Mouse (Mus musculus) MEL (cell line): ENCODE measurements around the gene Dennd4a. TPM values are rescaled to one million over a fixed set of nuclear protein-coding genes. Genes with fewer than 3 reads are reported as not detected.

Experiments
- DNase-seq: peaks from one replicate; pipeline ENCODE4 v3.0.0; 2011; ENCODE audit warnings: low read depth, low spot score
- H3K27ac ChIP-seq: 2 replicates; pipeline ENCODE4 v1.5.1; 2012; ENCODE audit warnings: low read depth, mild to moderate bottlenecking, control low read depth, low read length, moderate library complexity; ENCODE audit not compliant: control insufficient read depth
- H3K27me3 ChIP-seq, 2 experiments: fragments of 150-350 bp in 1 of 2; sonication (generic) in 1 of 2; 2 replicates each; pipeline ENCODE4 v1.6.1; 2012; ENCODE audit warnings: low read length in 2 of 2, mild to moderate bottlenecking in 2 of 2, improper control_type of control experiment in 1 of 2, moderate library complexity in 1 of 2; ENCODE audit not compliant: insufficient read depth in 2 of 2, control insufficient read depth in 1 of 2
- H3K36me3 ChIP-seq, 2 experiments: 2 replicates each; pipeline ENCODE4 v1.6.1; 2012 to 2014; ENCODE audit warnings: low read length in 2 of 2, improper control_type of control experiment in 1 of 2, inconsistent platforms in 1 of 2, mild to moderate bottlenecking in 1 of 2; ENCODE audit not compliant: insufficient read depth in 2 of 2, control insufficient read depth in 1 of 2
- H3K4me1 ChIP-seq, 2 experiments: fragments of 150-350 bp in 1 of 2; sonication (generic) in 1 of 2; 2 replicates each; pipeline ENCODE4 v1.6.1; 2012; ENCODE audit warnings: low read length in 2 of 2, improper control_type of control experiment in 1 of 2, mild to moderate bottlenecking in 1 of 2; ENCODE audit not compliant: insufficient read depth in 2 of 2, control insufficient read depth in 1 of 2
- H3K4me3 ChIP-seq, 2 experiments: fragments of 150-350 bp in 1 of 2; sonication (generic) in 1 of 2; 2 replicates each; pipeline ENCODE4 v1.5.1; 2012; ENCODE audit warnings: low read depth in 2 of 2, low read length in 2 of 2, mild to moderate bottlenecking in 2 of 2, moderate library complexity in 2 of 2, control low read depth in 1 of 2, improper control_type of control experiment in 1 of 2; ENCODE audit not compliant: control insufficient read depth in 1 of 2, insufficient read depth in 1 of 2
- H3K79me2 ChIP-seq: 2 replicates; pipeline ENCODE4 v1.6.1; 2012; ENCODE audit warnings: mild to moderate bottlenecking, low read length, moderate library complexity; ENCODE audit not compliant: control insufficient read depth, poor library complexity, insufficient read depth
- H3K9ac ChIP-seq: 2 replicates; pipeline ENCODE4 v1.6.1; 2012; ENCODE audit warnings: low read depth, mild to moderate bottlenecking, control low read depth, low read length, moderate library complexity; ENCODE audit not compliant: control insufficient read depth, poor library complexity, severe bottlenecking
- H3K9me3 ChIP-seq: fragments of 150-350 bp; sonication (generic); replicated peaks from 2 replicates; pipeline ENCODE4 v1.6.1; 2012; ENCODE audit warnings: mild to moderate bottlenecking, low read length, improper control_type of control experiment, moderate library complexity; ENCODE audit not compliant: insufficient read depth
- CHD1 ChIP-seq: IDR thresholded peaks from 2 replicates; pipeline ENCODE4 v1.6.1; 2012; ENCODE audit warnings: low read depth, mild to moderate bottlenecking, inconsistent platforms, low read length, improper control_type of control experiment
- CHD2 ChIP-seq: IDR thresholded peaks from 2 replicates; pipeline ENCODE4 v1.6.1; 2011; ENCODE audit warnings: low read length, improper control_type of control experiment
- CTCF ChIP-seq, 3 experiments: IDR thresholded peaks in 2 of 3; conservative IDR thresholded peaks in 1 of 3; 2 replicates each; pipeline ENCODE4 v1.5.1; 2011 to 2012; ENCODE audit warnings: low read length in 3 of 3, low read depth in 2 of 3, mild to moderate bottlenecking in 2 of 3, improper control_type of control experiment in 1 of 3, inconsistent platforms in 1 of 3, mixed read lengths in 1 of 3, moderate library complexity in 1 of 3; ENCODE audit not compliant: control insufficient read depth in 1 of 3, insufficient read depth in 1 of 3, poor library complexity in 1 of 3, severe bottlenecking in 1 of 3
- ELF1 ChIP-seq: IDR thresholded peaks from 2 replicates; pipeline ENCODE4 v1.6.1; 2014; ENCODE audit warnings: low read depth, mild to moderate bottlenecking, inconsistent platforms, low read length, improper control_type of control experiment, moderate library complexity
- EP300 ChIP-seq, 2 experiments: IDR thresholded peaks; 2 replicates each; pipeline ENCODE4 v1.6.1; 2011; ENCODE audit warnings: improper control_type of control experiment in 2 of 2, low read length in 2 of 2, low read depth in 1 of 2, mild to moderate bottlenecking in 1 of 2
- GABPA ChIP-seq: IDR thresholded peaks from 2 replicates; pipeline ENCODE4 v1.6.1; 2012; ENCODE audit warnings: low read depth, mild to moderate bottlenecking, inconsistent platforms, low read length, improper control_type of control experiment, moderate library complexity
- GATA1 ChIP-seq: IDR thresholded peaks from 2 replicates; pipeline ENCODE4 v1.6.1; 2011; ENCODE audit warnings: low read depth, low read length, improper control_type of control experiment
- HCFC1 ChIP-seq: IDR thresholded peaks from 2 replicates; pipeline ENCODE4 v1.6.1; 2012; ENCODE audit warnings: low read depth, mild to moderate bottlenecking, inconsistent platforms, low read length, improper control_type of control experiment, moderate library complexity
- JUND ChIP-seq: IDR thresholded peaks from 2 replicates; pipeline ENCODE4 v1.6.1; 2011; ENCODE audit warnings: low read depth, mild to moderate bottlenecking, improper control_type of control experiment, low read length
- KAT2A ChIP-seq: conservative IDR thresholded peaks from 2 replicates; pipeline ENCODE4 v1.6.1; 2012; ENCODE audit warnings: low read depth, low read length, improper control_type of control experiment, inconsistent platforms
- MAFK ChIP-seq: IDR thresholded peaks from 2 replicates; pipeline ENCODE4 v1.6.1; 2011; ENCODE audit warnings: low read depth, mild to moderate bottlenecking, low read length, improper control_type of control experiment, borderline replicate concordance
- MAZ ChIP-seq: IDR thresholded peaks from 2 replicates; pipeline ENCODE4 v1.6.1; 2012; ENCODE audit warnings: low read depth, mild to moderate bottlenecking, inconsistent platforms, low read length, improper control_type of control experiment
- MEF2A ChIP-seq: IDR thresholded peaks from 2 replicates; pipeline ENCODE4 v1.6.1; 2014; ENCODE audit warnings: low read depth, mild to moderate bottlenecking, inconsistent platforms, low read length, improper control_type of control experiment; ENCODE audit not compliant: poor library complexity, insufficient replicate concordance, severe bottlenecking; ENCODE audit errors: extremely low read depth
- MXI1 ChIP-seq: IDR thresholded peaks from 2 replicates; pipeline ENCODE4 v1.6.1; 2011; ENCODE audit warnings: mild to moderate bottlenecking, low read depth, low read length, improper control_type of control experiment
- MYB ChIP-seq: IDR thresholded peaks from 2 replicates; pipeline ENCODE4 v1.6.1; 2011; ENCODE audit warnings: mild to moderate bottlenecking, low read depth, low read length, improper control_type of control experiment
- NRF1 ChIP-seq: IDR thresholded peaks from 2 replicates; pipeline ENCODE4 v1.6.1; 2014; ENCODE audit warnings: low read depth, mild to moderate bottlenecking, inconsistent platforms, low read length, improper control_type of control experiment, moderate library complexity; ENCODE audit not compliant: poor library complexity, insufficient read depth, severe bottlenecking
- POLR2A ChIP-seq, 2 experiments: IDR thresholded peaks; 2 replicates each; pipeline ENCODE4 v1.6.1; 2011 to 2012; ENCODE audit warnings: low read length in 2 of 2, mild to moderate bottlenecking in 2 of 2, control low read depth in 1 of 2, improper control_type of control experiment in 1 of 2, low read depth in 1 of 2, moderate library complexity in 1 of 2; ENCODE audit not compliant: control insufficient read depth in 1 of 2, insufficient read depth in 1 of 2, poor library complexity in 1 of 2
- POLR2AphosphoS2 ChIP-seq: IDR thresholded peaks from 2 replicates; pipeline ENCODE4 v1.6.1; 2011; ENCODE audit warnings: low read length, improper control_type of control experiment
- POLR2AphosphoS5 ChIP-seq: IDR thresholded peaks from 2 replicates; pipeline ENCODE4 v1.6.1; 2012; ENCODE audit warnings: low read depth, borderline replicate concordance, mild to moderate bottlenecking, inconsistent platforms, low read length, moderate library complexity, mixed read lengths
- RAD21 ChIP-seq: IDR thresholded peaks from 2 replicates; pipeline ENCODE4 v1.6.1; 2011; ENCODE audit warnings: mild to moderate bottlenecking, low read depth, low read length, improper control_type of control experiment
- RCOR1 ChIP-seq: IDR thresholded peaks from 2 replicates; pipeline ENCODE4 v1.6.1; 2012; ENCODE audit warnings: low read depth, mild to moderate bottlenecking, inconsistent platforms, low read length, improper control_type of control experiment
- SIN3A ChIP-seq: IDR thresholded peaks from 2 replicates; pipeline ENCODE4 v1.6.1; 2012; ENCODE audit warnings: low read length, improper control_type of control experiment, inconsistent platforms
- SMC3 ChIP-seq: IDR thresholded peaks from 2 replicates; pipeline ENCODE4 v1.6.1; 2011; ENCODE audit warnings: low read depth, low read length, improper control_type of control experiment
- TAL1 ChIP-seq: IDR thresholded peaks from 2 replicates; pipeline ENCODE4 v1.6.1; 2012; ENCODE audit warnings: mild to moderate bottlenecking, inconsistent platforms, low read length, moderate library complexity, mixed read lengths
- TCF12 ChIP-seq: IDR thresholded peaks from 2 replicates; pipeline ENCODE4 v1.6.1; 2014; ENCODE audit warnings: low read depth, mild to moderate bottlenecking, inconsistent platforms, low read length, improper control_type of control experiment, moderate library complexity
- UBTF ChIP-seq: IDR thresholded peaks from 2 replicates; pipeline ENCODE4 v1.6.1; 2012; ENCODE audit warnings: low read depth, mild to moderate bottlenecking, inconsistent platforms, low read length, improper control_type of control experiment, moderate library complexity, borderline replicate concordance; ENCODE audit not compliant: insufficient read depth
- USF1 ChIP-seq: IDR thresholded peaks from 2 replicates; pipeline ENCODE4 v1.6.1; 2014; ENCODE audit warnings: low read depth, mild to moderate bottlenecking, inconsistent platforms, low read length, improper control_type of control experiment, moderate library complexity
- USF2 ChIP-seq, 2 experiments: IDR thresholded peaks; 2 replicates each; pipeline ENCODE4 v1.6.1; 2011 to 2012; ENCODE audit warnings: improper control_type of control experiment in 2 of 2, low read length in 2 of 2, borderline replicate concordance in 1 of 2, inconsistent platforms in 1 of 2, low read depth in 1 of 2, mild to moderate bottlenecking in 1 of 2; ENCODE audit not compliant: insufficient read depth in 1 of 2
- ZC3H11A ChIP-seq: IDR thresholded peaks from 2 replicates; pipeline ENCODE4 v1.6.1; 2012; ENCODE audit warnings: low read depth, mild to moderate bottlenecking, inconsistent platforms, low read length, improper control_type of control experiment
- ZKSCAN1 ChIP-seq: IDR thresholded peaks from 2 replicates; pipeline ENCODE4 v1.6.1; 2012; ENCODE audit warnings: low read depth, mild to moderate bottlenecking, inconsistent platforms, low read length, improper control_type of control experiment, moderate library complexity
- polyA plus RNA-seq, 2 experiments: library from polyadenylated mRNA; stranded (reverse) in 1 of 2; unstranded in 1 of 2; fragments of >175 nt in 1 of 2; fragments of >200 nt in 1 of 2; gene quantifications; 2 replicates each; pipeline versions ENCODE4 v1.2.1 to v1.2.4; 2012; ENCODE audit warnings: low replicate concordance in 2 of 2, low read depth in 1 of 2; ENCODE audit not compliant: insufficient read length in 2 of 2, insufficient read depth in 1 of 2, missing spikeins in 1 of 2
- total RNA-seq: library from RNA; depleted of rRNA; stranded (reverse); fragments of 300-350 nt; gene quantifications from 2 replicates; pipeline ENCODE4 v1.2.3, GENCODE M21; 2012

The Dennd4a gene
- total and polyA plus RNA-seq, 3 experiments: 7.7 to 74.8 (median 24.9) TPM

DNA sequence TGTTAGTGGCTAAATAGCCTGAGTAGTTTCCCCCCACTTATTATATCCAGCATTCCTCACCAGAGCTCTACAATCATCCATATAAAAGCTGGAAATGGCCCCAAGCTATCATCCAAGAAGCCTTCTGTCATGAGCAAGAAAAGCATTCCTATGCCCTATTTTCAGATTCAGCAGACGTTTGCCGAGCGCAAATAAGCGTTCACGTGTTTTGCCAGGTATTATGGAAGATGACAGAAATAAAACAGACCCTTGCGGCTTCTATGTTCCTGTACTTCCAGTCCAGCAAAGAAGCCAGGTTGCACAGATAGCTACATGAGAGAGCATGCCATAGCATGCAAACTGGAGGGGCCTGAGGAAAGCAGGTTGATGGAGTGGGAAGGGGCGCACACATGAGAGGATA lies 23.1 kb upstream of the Dennd4a start:
- TF ChIP-seq CHD2 (no peak), USF1 (no peak)
- H3K36me3 ChIP-seq: peaks cover 0 to 35% of the 10 kb centered on the region in 2 experiments; a peak in 2 of 4 replicates
- peaks cover 26 to 27% of the 10 kb centered on the region in 2 experiments for H3K4me1 ChIP-seq
- no peak overlapping the region for H3K4me3 ChIP-seq
- H3K9ac ChIP-seq: no peak overlapping the region
- DNase-seq: no peak
- H3K79me2 ChIP-seq: no peaks in the 10 kb centered on the region; the same call in 1 of the 2 replicates
- no peaks in the 10 kb centered on the region for H3K27me3 ChIP-seq
- no peaks in the 10 kb centered on the region for H3K9me3 ChIP-seq
- H3K27ac ChIP-seq: no peak overlapping the region

DNA sequence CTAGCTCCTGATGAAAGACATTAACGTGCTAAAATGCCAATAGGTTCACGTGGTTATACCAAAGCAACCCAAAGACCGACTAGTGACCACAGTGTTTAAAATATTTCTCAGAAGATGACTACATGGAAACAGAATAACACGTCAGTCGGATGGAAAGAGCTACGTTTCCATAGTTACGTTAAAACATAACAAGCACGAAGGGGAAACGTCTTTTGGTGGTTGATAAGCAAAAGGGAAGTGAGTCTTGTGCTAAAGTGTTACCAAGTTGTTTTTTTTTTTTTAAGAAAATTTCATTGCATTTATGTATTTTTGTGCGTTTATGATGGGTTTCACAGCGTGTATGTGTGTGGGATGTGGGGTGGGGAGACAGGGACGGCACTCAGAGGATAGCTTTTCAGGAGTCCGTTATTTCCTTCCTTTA lies 21.8 kb upstream of the Dennd4a start:
- peaks cover 34 to 36% of the 10 kb centered on the region in 2 experiments for H3K4me1 ChIP-seq
- H3K4me3 ChIP-seq: peak overlapping the region; percentile 54 to 59
- H3K9ac ChIP-seq: peak overlapping the region; percentile 70
- peaks cover 0 to 47% of the 10 kb centered on the region in 2 experiments; a peak in 2 of 4 replicates for H3K36me3 ChIP-seq
- no peaks in the 10 kb centered on the region for H3K9me3 ChIP-seq
- H3K27ac ChIP-seq: peak overlapping the region; percentile 99
- peak; percentile 95 for DNase-seq
- no peaks in the 10 kb centered on the region for H3K27me3 ChIP-seq
- H3K79me2 ChIP-seq: no peaks in the 10 kb centered on the region; the same call in 1 of the 2 replicates
- peak; percentile 70 for TF ChIP-seq HCFC1
- TF ChIP-seq ZKSCAN1: peak; percentile 53; the same call in 1 of the 2 replicates
- no peak; the same call in 1 of the 2 replicates for TF ChIP-seq ZC3H11A
- no peak for TF ChIP-seq USF2 (IDR thresholded peaks at IDR 0.05; ENCODE audit: borderline replicate concordance in 1 of 2, insufficient read depth in 1 of 2, low read depth in 1 of 2, low read length in 2 of 2)
- TF ChIP-seq UBTF: no peak
- TF ChIP-seq KAT2A: no peak; the same call in 1 of the 2 replicates
- TF ChIP-seq RCOR1: peak; percentile 80
- TF ChIP-seq MEF2A: no peak
- TF ChIP-seq GATA1: peak; percentile 96
- 0 out of 2 replicates have a peak, but pooled peaks have one; percentile 39 for TF ChIP-seq MAZ
- TF ChIP-seq MAFK: peak; percentile 50; the same call in 1 of the 2 replicates
- peak; percentile 65; the same call in 1 of the 2 replicates for TF ChIP-seq ELF1
- no peak for TF ChIP-seq NRF1
- peak; percentile 17 for TF ChIP-seq SMC3
- no peak; the same call in 1 of the 2 replicates for TF ChIP-seq CHD2
- TF ChIP-seq POLR2AphosphoS2: no peak
- peak; percentile 96 for TF ChIP-seq TAL1
- TF ChIP-seq EP300 (IDR thresholded peaks at IDR 0.05; ENCODE audit: low read depth in 1 of 2, low read length in 2 of 2): peak; percentile 95 to 99
- TF ChIP-seq MYB: peak; percentile 56
- no peak for TF ChIP-seq POLR2AphosphoS5
- TF ChIP-seq CTCF (IDR thresholded peaks at IDR 0.05 in 2 of 3, conservative IDR thresholded peaks at IDR 0.05 in 1 of 3; ENCODE audit: control insufficient read depth in 1 of 3, insufficient read depth in 1 of 3, low read depth in 2 of 3, low read length in 3 of 3, poor library complexity in 1 of 3, severe bottlenecking in 1 of 3): no peak
- TF ChIP-seq TCF12: peak; percentile 94
- peak; percentile 91 for TF ChIP-seq MXI1
- TF ChIP-seq RAD21: no peak
- no peak; the same call in 1 of the 2 replicates for TF ChIP-seq CHD1
- 0 out of 2 replicates have a peak, but pooled peaks have one; percentile 53 for TF ChIP-seq JUND
- peak; percentile 98 for TF ChIP-seq SIN3A
- no peak for TF ChIP-seq GABPA
- TF ChIP-seq POLR2A (IDR thresholded peaks at IDR 0.05; ENCODE audit: control insufficient read depth in 1 of 2, insufficient read depth in 1 of 2, low read depth in 1 of 2, low read length in 2 of 2, poor library complexity in 1 of 2): no peak
